Mouse (Mus musculus) small intestine, adult 10 weeks (tissue): ENCODE results near the gene Anxa1. TPM values are rescaled to one million over a fixed set of nuclear protein-coding genes. Genes with fewer than 3 reads are reported as not detected.

Source experiments
- polyA plus RNA-seq: library from polyadenylated mRNA; stranded (reverse); fragments of 350-450 nt; fragmentation: Illumina TruSeq; extraction: RNeasy Lipid Tissue Mini Kit (QIAGEN cat#74804); gene quantifications from one replicate; pipeline ENCODE4 v1.2.3, GENCODE M21; 2014; ENCODE audit warnings: low replicate concordance

Anxa1 gene
- 30.9 TPM for polyA plus RNA-seq

GRCm38 (mm10) chr19:20390455-20390994 is at the start of gene Anxa1:
Gene Anxa1, minus strand, starts transcription at chr19:20390944.

Other genes starting within 250 kb of the Anxa1 start
- gene Aldh1a1, start 101.8 kb upstream of the Anxa1 start, polyA plus RNA-seq, result 1,770 TPM